In the genomic region with DNA sequence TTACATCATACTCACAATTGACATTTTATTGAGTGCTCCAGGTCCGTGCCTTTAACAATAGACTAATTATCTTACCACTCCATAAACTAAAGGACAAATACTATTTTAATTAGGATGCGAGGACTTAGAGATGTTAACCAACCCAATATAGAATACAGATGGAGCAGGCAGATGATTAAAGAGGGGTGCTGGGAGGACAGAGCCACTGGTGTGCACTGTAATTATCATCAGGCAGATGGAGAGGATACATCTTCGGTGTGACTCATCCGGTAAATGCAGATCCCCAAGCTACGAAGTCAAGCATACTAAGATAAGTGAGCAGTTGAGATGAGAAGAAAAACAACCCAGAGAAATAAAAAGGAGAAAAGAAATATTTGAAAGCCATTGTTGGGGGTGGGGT, we compare ENCODE assay signal across 19 mouse cellular contexts. TPM values are rescaled to one million over a fixed set of nuclear protein-coding genes. Genes with fewer than 3 reads are reported as not detected.
DNase-seq lines count a peak whose midpoint lies in the region.
"Had no signal": no experiment of that assay in that cellular context is flagged by ENCODE, and none has a peak within 500 bp of the region (broad histone marks: within the 10 kb centered on the region; RNA-seq: fewer than 3 reads in every experiment).

No protein-coding gene starts in this region.

- intact Hi-C loops in left cerebral cortex, postnatal 4 days (cut with DNase I), result no loop called here
- intact Hi-C loops in left cerebral cortex, postnatal 14 days (cut with DNase I), result no loop called here

- peak; percentile 35 to 63 for DNase-seq in frontal cortex, adult 2 months (ENCODE audit: extremely low spot score in 1 of 2, low spot score in 1 of 2)
- no peak for DNase-seq in frontal cortex, postnatal 25 days (ENCODE audit: low spot score in 2 of 2)
- DNase-seq in left cerebral cortex, adult 11 months (ENCODE audit: low spot score), result peak; percentile 21
- no peak for DNase-seq in left cerebral cortex, postnatal 4 days
- DNase-seq in layer of hippocampus, adult 8-10 months (ENCODE audit: low spot score in 2 of 2), result peak; percentile 42 to 43
- peak; percentile 19 to 44 for DNase-seq in left cerebral cortex, postnatal 14 days (ENCODE audit: low spot score in 2 of 2)
- no peak for DNase-seq in yolk sac, embryonic 10.5 days (ENCODE audit: low spot score)
- DNase-seq in adrenal gland, postnatal 36 days, result no peak
- DNase-seq: cerebellum, adult 18-20 months; cerebellum, postnatal 25 days; heart, postnatal 4 days; kidney, adult 9 months; kidney, postnatal 25 days; liver, embryonic 13.5 days; lung, adult 2 months; lung, postnatal 14 days; thymus, postnatal 25 days had no signal

RNA-seq across cellular contexts. Expression of a gene that starts 34.4 kb away (rescaled TPM):
- 3.4 and 3.8 TPM in 2 replicates for polyA plus RNA-seq in frontal cortex, adult 2 months (2012; rRNA removed)
- 10 to 100 TPM; 14.3 to 14.4 TPM for total RNA-seq in left cerebral cortex, postnatal 4 days (2021)
- 1 to 10 TPM; 3.2 to 3.8 (median 3.4) TPM for total RNA-seq in layer of hippocampus, adult 8-10 months (2022)
- total RNA-seq in left cerebral cortex, postnatal 14 days (2021), result 1 to 10 TPM; 7.7 to 8.7 TPM
- 1 to 10 TPM; 3.4 to 5.1 TPM for total RNA-seq in adrenal gland, postnatal 36 days (2021)
- total RNA-seq: monocyte, adult 5-6 weeks had no signal
- polyA plus RNA-seq: Patski had no signal

Comparison
In these comparisons a context has a peak if more than half of its experiments do, and no peak if none do; other contexts are left out.
1. DNase-seq: peak in frontal cortex, adult 2 months (2 of 2), left cerebral cortex, adult 11 months (single experiment), layer of hippocampus, adult 8-10 months (2 of 2) and left cerebral cortex, postnatal 14 days (2 of 2); none in frontal cortex, postnatal 25 days (0 of 2), left cerebral cortex, postnatal 4 days (single experiment), yolk sac, embryonic 10.5 days (single experiment) and adrenal gland, postnatal 36 days (0 of 2).